Mouse (Mus musculus) ES-E14 (cell line): ENCODE measurements around the gene Doxl2.

Experiments
- CHD2 ChIP-seq: IDR thresholded peaks from 2 replicates; pipeline ENCODE4 v1.6.1; 2014; ENCODE audit warnings: mild to moderate bottlenecking, low read depth, low read length, inconsistent platforms
- HCFC1 ChIP-seq: IDR thresholded peaks from 2 replicates; pipeline ENCODE4 v1.6.1; 2012; ENCODE audit warnings: low read length, inconsistent platforms, borderline replicate concordance; ENCODE audit not compliant: insufficient read depth
- MAFK ChIP-seq: IDR thresholded peaks from 2 replicates; pipeline ENCODE4 v1.6.1; 2014; ENCODE audit warnings: mild to moderate bottlenecking, low read depth, low read length, inconsistent platforms; ENCODE audit not compliant: insufficient read depth
- ZNF384 ChIP-seq: IDR thresholded peaks from 2 replicates; pipeline ENCODE4 v1.6.1; 2012; ENCODE audit warnings: low read depth, low read length, inconsistent platforms

- TF ChIP-seq MAFK (no peak), ZNF384 (no peak), CHD2 (no peak), HCFC1 (no peak)
Observed at GRCm38 (mm10) chr6:49011191-49011590, 36.4 kb downstream of the Doxl2 start.
